Mouse (Mus musculus) hindbrain, embryonic 10.5 days (tissue): ENCODE data around the gene Zcchc9. TPM values are rescaled to one million over a fixed set of nuclear protein-coding genes. Genes with fewer than 3 reads are reported as not detected.
A peak's percentile ranks its signal among the peaks of the same experiment; 100 is the strongest.

Experiments used
- DNase-seq: peaks from one replicate; pipeline ENCODE4 v3.0.0-alpha.2; 2017; ENCODE audit warnings: low spot score
- H3K27ac ChIP-seq: fragments of 300-500 bp; sonication (generic); 2 replicates; pipeline ENCODE4 v1.5.1; 2016; ENCODE audit warnings: mild to moderate bottlenecking, moderate library complexity
- H3K27me3 ChIP-seq: fragments of 300-500 bp; sonication (generic); 2 replicates; pipeline ENCODE4 v1.6.1; 2016; ENCODE audit warnings: mild to moderate bottlenecking; ENCODE audit not compliant: poor library complexity, insufficient read depth, severe bottlenecking
- H3K36me3 ChIP-seq: fragments of 300-500 bp; sonication (generic); 2 replicates; pipeline ENCODE4 v1.6.1; 2016; ENCODE audit warnings: mild to moderate bottlenecking, moderate library complexity
- H3K4me1 ChIP-seq: fragments of 300-500 bp; sonication (generic); replicated peaks from 2 replicates; pipeline ENCODE4 v1.6.1; 2016; ENCODE audit warnings: mild to moderate bottlenecking
- H3K4me3 ChIP-seq: fragments of 300-500 bp; sonication (generic); 2 replicates; pipeline ENCODE4 v1.5.1; 2016; ENCODE audit warnings: mild to moderate bottlenecking, moderate library complexity
- H3K9me3 ChIP-seq: fragments of 300-500 bp; sonication (generic); 2 replicates; pipeline ENCODE4 v1.6.1; 2016; ENCODE audit warnings: mild to moderate bottlenecking, moderate library complexity
- WGBS: fragments of 180-500 bp; shearing (Covaris S2); methylation state at CpG from one replicate; pipeline ENCODE4 v1.1.7; 2016; 5-methylcytosine and 5-hydroxymethylcytosine counted together
- polyA plus RNA-seq: library from polyadenylated mRNA; unstranded; fragments of >200 nt; fragmentation: Nextera tagmentation; extraction: Ambion mirVana; gene quantifications from 2 replicates; pipeline ENCODE4 v1.2.1, GENCODE M21; 2016

Gene Zcchc9
- polyA plus RNA-seq: 25.5 and 28.9 TPM in 2 replicates

GRCm38 (mm10) chr13:91807155-91807839, at the start of gene Zcchc9:
Gene Zcchc9 (minus strand): TSS chr13:91807705.
- Histone ChIP-seq H3K9me3 (no peaks in the 10 kb centered on the region), H3K27me3 (no peaks in the 10 kb centered on the region), H3K4me1 (peaks cover 14% of the 10 kb centered on the region), H3K36me3 (peaks cover 20% of the 10 kb centered on the region), H3K27ac (peak within 1 kb of the TSS; percentile 96), H3K4me3 (peak within 1 kb of the TSS; percentile 78)
- under 1% methylated on average over 50 of the region's 50 CpGs for WGBS
- DNase-seq: peak; percentile 90

- H3K4me1 ChIP-seq: no peaks in the 10 kb centered on the region
- WGBS: 82% methylated on average over 3 of the region's 3 CpGs
- DNase-seq: no peak
- H3K36me3 ChIP-seq: no peaks in the 10 kb centered on the region
- no peak overlapping the region for H3K27ac ChIP-seq
- H3K9me3 ChIP-seq: no peaks in the 10 kb centered on the region
- H3K27me3 ChIP-seq: no peaks in the 10 kb centered on the region
- no peak overlapping the region for H3K4me3 ChIP-seq
Observed at GRCm38 (mm10) chr13:91854412-91854811, 46.9 kb upstream of the Zcchc9 start.

DNA sequence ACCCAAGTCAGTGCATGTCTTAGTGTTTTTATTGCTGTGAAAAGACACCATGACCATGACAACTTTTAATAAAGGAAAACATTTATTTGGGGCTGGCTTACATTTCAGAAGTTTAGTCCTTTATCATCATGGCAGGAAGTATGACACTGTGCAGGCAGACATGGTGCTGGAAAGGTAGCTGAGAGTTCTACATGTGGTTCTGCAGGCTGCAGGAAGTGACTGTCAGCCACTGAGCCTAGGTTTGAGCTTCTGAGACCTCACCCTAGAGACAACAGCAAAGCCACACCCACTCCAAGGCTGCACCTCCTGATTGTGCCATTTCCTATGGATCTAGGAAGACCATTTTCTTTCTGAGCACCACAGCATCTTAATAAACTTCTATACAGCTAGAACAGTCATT, 20.4 kb upstream of the Zcchc9 start:
- H3K9me3 ChIP-seq: no peaks in the 10 kb centered on the region
- H3K4me1 ChIP-seq: no peaks in the 10 kb centered on the region
- DNase-seq: no peak
- H3K4me3 ChIP-seq: no peak overlapping the region
- no peaks in the 10 kb centered on the region for H3K27me3 ChIP-seq
- no peaks in the 10 kb centered on the region for H3K36me3 ChIP-seq
- no peak overlapping the region for H3K27ac ChIP-seq

GRCm38 (mm10) chr13:91826066-91826465, 18.6 kb upstream of the Zcchc9 start:
- Histone ChIP-seq H3K9me3 (no peaks in the 10 kb centered on the region), H3K27ac (no peak overlapping the region), H3K27me3 (no peaks in the 10 kb centered on the region), H3K4me3 (no peak overlapping the region), H3K36me3 (no peaks in the 10 kb centered on the region), H3K4me1 (no peaks in the 10 kb centered on the region)
- WGBS: 91% methylated on average over 2 of the region's 2 CpGs
- DNase-seq: no peak

GRCm38 (mm10) chr13:91824845-91825550, 17.5 kb upstream of the Zcchc9 start:
- H3K36me3 ChIP-seq: no peaks in the 10 kb centered on the region
- 70% methylated on average over 4 of the region's 4 CpGs for WGBS

GRCm38 (mm10) chr13:91823735-91824134, 16.2 kb upstream of the Zcchc9 start:
- 83% methylated on average over 6 of the region's 6 CpGs for WGBS
- no peak overlapping the region for H3K27ac ChIP-seq

More at GRCm38 (mm10) chr13:91824845-91825550, 17.5 kb upstream of the Zcchc9 start:
- Histone ChIP-seq H3K27me3 (no peaks in the 10 kb centered on the region), H3K27ac (no peak overlapping the region), H3K4me3 (no peak overlapping the region), H3K9me3 (no peaks in the 10 kb centered on the region), H3K4me1 (no peaks in the 10 kb centered on the region)
- DNase-seq: no peak

DNA sequence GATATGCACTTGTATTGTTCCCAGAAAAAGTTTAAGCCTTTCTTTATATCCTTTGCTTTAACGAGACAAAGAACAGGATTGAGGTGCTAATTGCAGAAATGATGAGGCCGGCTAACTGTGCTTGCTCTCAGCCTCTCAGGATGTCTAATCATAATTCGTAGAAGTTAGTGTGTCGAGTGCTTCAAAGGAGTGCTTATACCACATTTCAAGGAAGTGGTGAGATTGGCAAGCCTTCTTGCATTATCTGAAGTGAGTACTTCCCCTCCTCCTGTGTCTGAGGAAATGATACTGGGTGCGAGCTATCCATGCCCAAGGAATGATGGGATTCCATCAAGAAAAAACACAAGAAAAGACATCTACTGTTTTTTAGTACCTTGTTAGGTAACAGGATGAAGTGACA, 7.2 kb upstream of the Zcchc9 start:
- DNase-seq: no peak
- Histone ChIP-seq H3K27ac (no peak overlapping the region), H3K4me3 (no peak overlapping the region), H3K4me1 (no peaks in the 10 kb centered on the region), H3K9me3 (peaks cover 10% of the 10 kb centered on the region; the same call in 1 of the 2 replicates), H3K27me3 (no peaks in the 10 kb centered on the region), H3K36me3 (no peaks in the 10 kb centered on the region)
- WGBS: 90% methylated on average over 5 of the region's 5 CpGs

More at GRCm38 (mm10) chr13:91823735-91824134, 16.2 kb upstream of the Zcchc9 start:
- no peak overlapping the region for H3K4me3 ChIP-seq
- no peaks in the 10 kb centered on the region for H3K36me3 ChIP-seq
- H3K4me1 ChIP-seq: no peaks in the 10 kb centered on the region
- no peaks in the 10 kb centered on the region for H3K9me3 ChIP-seq
- no peak for DNase-seq
- H3K27me3 ChIP-seq: no peaks in the 10 kb centered on the region

DNA sequence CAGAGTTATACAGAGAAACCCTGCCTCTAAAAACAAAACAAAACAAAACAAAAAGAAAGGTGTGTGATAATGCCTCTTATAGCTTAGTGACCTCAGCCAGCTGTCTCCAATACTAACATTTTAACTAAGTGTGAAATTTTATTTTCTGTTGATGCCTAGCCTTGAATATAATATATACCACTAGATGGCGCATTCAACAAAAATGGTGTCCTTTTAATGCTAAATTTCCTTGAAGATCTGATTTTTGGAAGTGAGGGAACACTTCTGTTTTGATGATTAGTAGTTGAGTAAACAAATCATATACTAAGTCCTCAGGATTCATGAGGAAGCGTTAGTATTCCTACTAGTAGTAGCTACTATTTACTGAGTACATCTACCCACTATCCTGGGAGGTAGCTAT, 2.0 kb upstream of the Zcchc9 start:
- H3K4me3 ChIP-seq: no peak overlapping the region
- H3K36me3 ChIP-seq: peaks cover 15% of the 10 kb centered on the region
- no peak overlapping the region for H3K27ac ChIP-seq
- WGBS: 44% methylated on average over 2 of the region's 2 CpGs
- H3K9me3 ChIP-seq: peaks cover 10% of the 10 kb centered on the region; the same call in 1 of the 2 replicates
- no peak for DNase-seq
- peaks cover 14% of the 10 kb centered on the region for H3K4me1 ChIP-seq
- no peaks in the 10 kb centered on the region for H3K27me3 ChIP-seq

GRCm38 (mm10) chr13:91807874-91808575, 520 bp upstream of the Zcchc9 start:
- peaks cover 20% of the 10 kb centered on the region for H3K36me3 ChIP-seq
- peak; percentile 6 for DNase-seq
- 43% methylated on average over 20 of the region's 20 CpGs for WGBS
- peaks cover 14% of the 10 kb centered on the region for H3K4me1 ChIP-seq
- peak overlapping the region; percentile 96 for H3K27ac ChIP-seq
- peak overlapping the region; percentile 78 for H3K4me3 ChIP-seq
- no peaks in the 10 kb centered on the region for H3K27me3 ChIP-seq
- peaks cover 3% of the 10 kb centered on the region; the same call in 1 of the 2 replicates for H3K9me3 ChIP-seq

GRCm38 (mm10) chr13:91801726-91802125, 5.8 kb downstream of the Zcchc9 start:
- H3K36me3 ChIP-seq: peaks cover 72% of the 10 kb centered on the region
- H3K4me3 ChIP-seq: no peak overlapping the region
- no peaks in the 10 kb centered on the region for H3K9me3 ChIP-seq
- no peak overlapping the region for H3K27ac ChIP-seq
- H3K4me1 ChIP-seq: peaks cover 6% of the 10 kb centered on the region
- H3K27me3 ChIP-seq: no peaks in the 10 kb centered on the region
- 86% methylated on average over 5 of the region's 5 CpGs for WGBS
- DNase-seq: no peak

DNA sequence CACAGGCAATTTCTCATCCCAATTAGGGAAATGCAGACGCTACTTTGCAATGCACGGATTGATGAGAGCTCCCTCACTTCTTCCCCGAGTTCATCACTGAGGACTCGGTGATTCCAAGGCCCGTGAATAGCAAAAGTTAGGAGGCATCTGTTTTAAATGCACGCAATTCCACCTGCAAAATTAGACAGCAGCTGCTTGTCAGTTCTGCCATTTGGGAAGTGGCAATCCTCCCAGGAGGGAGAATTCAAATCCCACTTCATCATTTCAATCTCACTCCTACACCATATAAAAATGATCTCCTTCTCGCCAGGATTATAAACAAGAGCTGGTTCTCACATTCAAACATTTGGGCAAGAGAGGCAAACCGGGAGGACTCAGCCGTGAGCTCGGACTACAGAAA, 10.1 kb downstream of the Zcchc9 start:
- DNase-seq: no peak
- H3K27ac ChIP-seq: no peak overlapping the region
- no peak overlapping the region for H3K4me3 ChIP-seq
- no peaks in the 10 kb centered on the region for H3K4me1 ChIP-seq
- 92% methylated on average over 10 of the region's 10 CpGs for WGBS
- no peaks in the 10 kb centered on the region for H3K9me3 ChIP-seq
- peaks cover 88% of the 10 kb centered on the region for H3K36me3 ChIP-seq
- H3K27me3 ChIP-seq: no peaks in the 10 kb centered on the region

GRCm38 (mm10) chr13:91796916-91797315, 10.6 kb downstream of the Zcchc9 start:
- Histone ChIP-seq H3K4me1 (no peaks in the 10 kb centered on the region), H3K36me3 (peaks cover 87% of the 10 kb centered on the region), H3K27me3 (no peaks in the 10 kb centered on the region), H3K27ac (no peak overlapping the region), H3K4me3 (no peak overlapping the region), H3K9me3 (no peaks in the 10 kb centered on the region)
- 94% methylated on average over 6 of the region's 6 CpGs for WGBS
- DNase-seq: no peak

GRCm38 (mm10) chr13:91796003-91796402, 11.5 kb downstream of the Zcchc9 start:
- Histone ChIP-seq H3K27me3 (no peaks in the 10 kb centered on the region), H3K27ac (no peak overlapping the region), H3K4me1 (no peaks in the 10 kb centered on the region), H3K36me3 (peaks cover 78% of the 10 kb centered on the region), H3K9me3 (no peaks in the 10 kb centered on the region), H3K4me3 (no peak overlapping the region)
- DNase-seq: no peak
- WGBS: 93% methylated on average over 6 of the region's 6 CpGs
